Mouse (Mus musculus): ENCODE measurements around the gene Elf1. TPM values are rescaled to one million over a fixed set of nuclear protein-coding genes. Genes with fewer than 3 reads are reported as not detected.
"Not testable (repeated sequence)": the region's sequence is repeated elsewhere in the genome, so short reads cannot be mapped to it uniquely, and the experiment has no call there.

Gene Elf1
- polyA plus RNA-seq, 1 experiment, result 74.0 TPM

GRCm38 (mm10) chr14:79530761-79531160 lies 49.8 kb downstream of the Elf1 start:
- Histone ChIP-seq H3K4me3 (ENCODE audit: insufficient read depth, low read length) (no peak overlapping the region), H3K4me1 (ENCODE audit: control insufficient read depth, insufficient read depth, low read length) (peaks cover 43% of the 10 kb centered on the region), H3K27ac (ENCODE audit: insufficient read depth, low read depth, low read length) (no peak overlapping the region)
- TF ChIP-seq CTCF (IDR thresholded peaks at IDR 0.05; ENCODE audit: low read depth, low read length) (no peak), POLR2A (IDR thresholded peaks at IDR 0.05; ENCODE audit: borderline replicate concordance, low read depth, low read length) (no peak)

- Histone ChIP-seq H3K27ac (ENCODE audit: insufficient read depth, low read depth, low read length) (peak overlapping the region; percentile 93), H3K4me1 (ENCODE audit: control insufficient read depth, insufficient read depth, low read length) (peaks cover 48% of the 10 kb centered on the region), H3K4me3 (ENCODE audit: insufficient read depth, low read length) (peak overlapping the region; percentile 23)
- TF ChIP-seq CTCF (IDR thresholded peaks at IDR 0.05; ENCODE audit: low read depth, low read length), result no peak
- TF ChIP-seq POLR2A (IDR thresholded peaks at IDR 0.05; ENCODE audit: borderline replicate concordance, low read depth, low read length), result no peak
Measured at GRCm38 (mm10) chr14:79532036-79532776, 51.2 kb downstream of the Elf1 start.

GRCm38 (mm10) chr14:79533350-79533749 lies 52.4 kb downstream of the Elf1 start:
- peaks cover 53% of the 10 kb centered on the region for H3K4me1 ChIP-seq (ENCODE audit: control insufficient read depth, insufficient read depth, low read length)
- H3K27ac ChIP-seq (ENCODE audit: insufficient read depth, low read depth, low read length), result peak overlapping the region; percentile 93
- H3K4me3 ChIP-seq (ENCODE audit: insufficient read depth, low read length), result no peak overlapping the region
- TF ChIP-seq POLR2A (IDR thresholded peaks at IDR 0.05; ENCODE audit: borderline replicate concordance, low read depth, low read length), result no peak

GRCm38 (mm10) chr14:79534206-79534605 lies 53.2 kb downstream of the Elf1 start:
- Histone ChIP-seq H3K4me3 (ENCODE audit: insufficient read depth, low read length) (no peak overlapping the region), H3K4me1 (ENCODE audit: control insufficient read depth, insufficient read depth, low read length) (peaks cover 59% of the 10 kb centered on the region), H3K27ac (ENCODE audit: insufficient read depth, low read depth, low read length) (peak overlapping the region; percentile 93)
- TF ChIP-seq POLR2A (IDR thresholded peaks at IDR 0.05; ENCODE audit: borderline replicate concordance, low read depth, low read length), result no peak
- TF ChIP-seq CTCF (IDR thresholded peaks at IDR 0.05; ENCODE audit: low read depth, low read length), result no peak

- H3K4me1 ChIP-seq (ENCODE audit: control insufficient read depth, insufficient read depth, low read length), result peaks cover 59% of the 10 kb centered on the region
- peak overlapping the region; percentile 33; the same call in 1 of the 2 replicates for H3K27ac ChIP-seq (ENCODE audit: insufficient read depth, low read depth, low read length)
Measured at GRCm38 (mm10) chr14:79534656-79535055, 53.7 kb downstream of the Elf1 start.

GRCm38 (mm10) chr14:79535318-79535717 lies 54.3 kb downstream of the Elf1 start:
- Histone ChIP-seq H3K4me1 (ENCODE audit: control insufficient read depth, insufficient read depth, low read length) (peaks cover 55% of the 10 kb centered on the region), H3K27ac (ENCODE audit: insufficient read depth, low read depth, low read length) (peak overlapping the region; percentile 73), H3K4me3 (ENCODE audit: insufficient read depth, low read length) (peak overlapping the region; percentile 36)
- TF ChIP-seq POLR2A (IDR thresholded peaks at IDR 0.05; ENCODE audit: borderline replicate concordance, low read depth, low read length) (no peak), CTCF (IDR thresholded peaks at IDR 0.05; ENCODE audit: low read depth, low read length) (no peak)

More at GRCm38 (mm10) chr14:79534656-79535055, 53.7 kb downstream of the Elf1 start:
- H3K4me3 ChIP-seq (ENCODE audit: insufficient read depth, low read length), result not testable (repeated sequence)

GRCm38 (mm10) chr14:79536011-79536410 lies 55.0 kb downstream of the Elf1 start:
- Histone ChIP-seq H3K4me1 (ENCODE audit: control insufficient read depth, insufficient read depth, low read length) (peaks cover 51% of the 10 kb centered on the region), H3K4me3 (ENCODE audit: insufficient read depth, low read length) (no peak overlapping the region), H3K27ac (ENCODE audit: insufficient read depth, low read depth, low read length) (0 out of 2 replicates have a peak overlapping the region, but pooled peaks have one; percentile 73)
- no peak for TF ChIP-seq CTCF (IDR thresholded peaks at IDR 0.05; ENCODE audit: low read depth, low read length)
- TF ChIP-seq POLR2A (IDR thresholded peaks at IDR 0.05; ENCODE audit: borderline replicate concordance, low read depth, low read length), result no peak

- H3K4me3 ChIP-seq (ENCODE audit: insufficient read depth, low read length), result no peak overlapping the region
- TF ChIP-seq POLR2A (IDR thresholded peaks at IDR 0.05; ENCODE audit: borderline replicate concordance, low read depth, low read length), result no peak
- TF ChIP-seq CTCF (IDR thresholded peaks at IDR 0.05; ENCODE audit: low read depth, low read length), result no peak
- peaks cover 52% of the 10 kb centered on the region for H3K4me1 ChIP-seq (ENCODE audit: control insufficient read depth, insufficient read depth, low read length)
- no peak overlapping the region for H3K27ac ChIP-seq (ENCODE audit: insufficient read depth, low read depth, low read length)
Measured at GRCm38 (mm10) chr14:79536837-79537236, 55.8 kb downstream of the Elf1 start.

GRCm38 (mm10) chr14:79537463-79537862 lies 56.5 kb downstream of the Elf1 start:
- H3K27ac ChIP-seq (ENCODE audit: insufficient read depth, low read depth, low read length), result no peak overlapping the region
- no peak for TF ChIP-seq POLR2A (IDR thresholded peaks at IDR 0.05; ENCODE audit: borderline replicate concordance, low read depth, low read length)
- no peak for TF ChIP-seq CTCF (IDR thresholded peaks at IDR 0.05; ENCODE audit: low read depth, low read length)
- no peak overlapping the region for H3K4me3 ChIP-seq (ENCODE audit: insufficient read depth, low read length)
- H3K4me1 ChIP-seq (ENCODE audit: control insufficient read depth, insufficient read depth, low read length), result peaks cover 49% of the 10 kb centered on the region

- TF ChIP-seq CTCF (IDR thresholded peaks at IDR 0.05; ENCODE audit: low read depth, low read length) (no peak), POLR2A (IDR thresholded peaks at IDR 0.05; ENCODE audit: borderline replicate concordance, low read depth, low read length) (no peak)
- no peak overlapping the region for H3K4me3 ChIP-seq (ENCODE audit: insufficient read depth, low read length)
- H3K4me1 ChIP-seq (ENCODE audit: control insufficient read depth, insufficient read depth, low read length), result peaks cover 49% of the 10 kb centered on the region
- no peak overlapping the region for H3K27ac ChIP-seq (ENCODE audit: insufficient read depth, low read depth, low read length)
Measured at GRCm38 (mm10) chr14:79537921-79538320, 56.9 kb downstream of the Elf1 start.
